ENCODE assay signal across 9 mouse cellular contexts in genomic region chr11:115999027-115999426, GRCm38 (mm10).
"Had no signal": no experiment of that assay in that cellular context is flagged by ENCODE, and none has a peak within 500 bp of the region (broad histone marks: within the 10 kb centered on the region; RNA-seq: fewer than 3 reads in every experiment).

No protein-coding gene starts in this region.

- H3K36me3 ChIP-seq: intestine, embryonic 15.5 days; limb, embryonic 10.5 days; limb, embryonic 13.5 days; midbrain, embryonic 12.5 days; midbrain, embryonic 15.5 days; neural tube, embryonic 13.5 days; stomach, embryonic 15.5 days had no signal

- H3K9ac ChIP-seq: intestine, embryonic 15.5 days; limb, embryonic 13.5 days; midbrain, embryonic 12.5 days; midbrain, embryonic 15.5 days; stomach, embryonic 15.5 days had no signal

- H3K9me3 ChIP-seq: intestine, embryonic 15.5 days; limb, embryonic 10.5 days; limb, embryonic 13.5 days; midbrain, embryonic 12.5 days; midbrain, embryonic 15.5 days; neural tube, embryonic 13.5 days; stomach, embryonic 15.5 days had no signal

- H3K27me3 ChIP-seq: stomach, embryonic 15.5 days had no signal

- ATAC-seq: intestine, embryonic 15.5 days; midbrain, embryonic 15.5 days had no signal

- H3K4me1 ChIP-seq: stomach, embryonic 15.5 days had no signal

- H3K4me2 ChIP-seq: intestine, embryonic 15.5 days; midbrain, embryonic 12.5 days; midbrain, embryonic 15.5 days; stomach, embryonic 15.5 days had no signal

- H3K4me3 ChIP-seq: intestine, embryonic 15.5 days; layer of hippocampus, adult 2 months; limb, embryonic 10.5 days; limb, embryonic 13.5 days; midbrain, embryonic 12.5 days; midbrain, embryonic 15.5 days; neural tube, embryonic 13.5 days; stomach, embryonic 15.5 days had no signal

- H3K27ac ChIP-seq: intestine, embryonic 15.5 days; kidney, postnatal 0 days; layer of hippocampus, adult 2 months; limb, embryonic 10.5 days; limb, embryonic 13.5 days; midbrain, embryonic 12.5 days; midbrain, embryonic 15.5 days; neural tube, embryonic 13.5 days; stomach, embryonic 15.5 days had no signal
